Mouse (Mus musculus) T-helper 1 cell (primary cell): ENCODE results near the gene Krt14.

Source experiments
- in situ Hi-C: fragments of 300-600 bp; cut with MboI, MseI; formaldehyde crosslinking; loops from one replicate; pipeline ENCODE4 v1.15.1; 2025; ENCODE audit warnings: high pct_unique_total_duplicates

Krt14 gene

GRCm38 (mm10) chr11:100168071-100168470 is 39.3 kb downstream of the Krt14 start:
- in situ Hi-C loops: no loop called here

DNA sequence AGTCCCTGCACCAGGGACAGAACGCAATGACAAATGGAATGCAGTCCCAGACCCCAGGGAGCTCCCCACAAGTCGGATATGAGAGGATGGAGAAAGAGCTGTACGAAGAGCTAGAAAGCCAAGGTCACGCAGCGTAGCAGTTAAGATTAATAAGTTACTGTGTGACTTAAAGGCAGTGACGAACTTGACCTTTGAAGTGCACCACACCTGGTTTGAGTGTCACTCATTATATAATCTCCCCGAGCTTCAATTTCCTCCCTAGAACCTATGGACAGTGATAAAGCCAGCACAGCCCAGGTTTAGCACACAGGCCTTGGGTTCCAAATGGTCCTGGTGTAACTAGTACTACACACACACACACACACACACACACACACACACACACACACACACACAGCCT is 43.0 kb downstream of the Krt14 start:
- in situ Hi-C loops: no loop called here

DNA sequence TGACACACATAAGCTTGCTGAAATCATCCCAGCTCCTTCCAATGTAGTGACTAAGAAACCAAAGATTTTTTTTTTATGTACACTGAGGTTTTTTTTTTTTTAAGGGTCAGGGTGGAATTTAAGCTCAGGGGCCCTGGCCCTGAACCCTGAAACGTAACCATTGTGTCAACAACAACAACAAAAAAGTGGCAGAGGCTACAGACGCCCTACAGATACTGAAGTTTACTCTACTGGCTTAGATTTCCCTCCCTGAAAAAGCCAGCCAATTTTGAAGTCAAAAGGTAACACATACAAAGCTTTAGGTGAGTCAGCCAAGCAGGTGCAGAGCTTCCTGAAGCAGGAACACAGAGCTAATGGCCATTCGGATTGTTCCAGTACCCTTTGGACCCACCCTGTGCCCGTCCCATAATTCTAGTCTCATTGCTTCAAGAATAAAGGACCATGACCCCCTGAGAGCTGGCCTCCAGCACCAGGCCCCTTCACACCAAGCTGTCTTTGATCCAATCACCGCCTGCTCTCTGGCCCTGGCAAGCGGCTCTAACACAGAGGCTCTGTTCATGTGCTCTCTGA is 49.4 kb downstream of the Krt14 start:
- in situ Hi-C loops: no loop called here

GRCm38 (mm10) chr11:100157331-100157730 is 50.0 kb downstream of the Krt14 start:
- in situ Hi-C loops: no loop called here

- in situ Hi-C loops: no loop called here
Measured at GRCm38 (mm10) chr11:100155497-100156255, 51.7 kb downstream of the Krt14 start.
